Mouse (Mus musculus): Measurements from ENCODE around the gene Fam43a.

Fam43a gene

DNA sequence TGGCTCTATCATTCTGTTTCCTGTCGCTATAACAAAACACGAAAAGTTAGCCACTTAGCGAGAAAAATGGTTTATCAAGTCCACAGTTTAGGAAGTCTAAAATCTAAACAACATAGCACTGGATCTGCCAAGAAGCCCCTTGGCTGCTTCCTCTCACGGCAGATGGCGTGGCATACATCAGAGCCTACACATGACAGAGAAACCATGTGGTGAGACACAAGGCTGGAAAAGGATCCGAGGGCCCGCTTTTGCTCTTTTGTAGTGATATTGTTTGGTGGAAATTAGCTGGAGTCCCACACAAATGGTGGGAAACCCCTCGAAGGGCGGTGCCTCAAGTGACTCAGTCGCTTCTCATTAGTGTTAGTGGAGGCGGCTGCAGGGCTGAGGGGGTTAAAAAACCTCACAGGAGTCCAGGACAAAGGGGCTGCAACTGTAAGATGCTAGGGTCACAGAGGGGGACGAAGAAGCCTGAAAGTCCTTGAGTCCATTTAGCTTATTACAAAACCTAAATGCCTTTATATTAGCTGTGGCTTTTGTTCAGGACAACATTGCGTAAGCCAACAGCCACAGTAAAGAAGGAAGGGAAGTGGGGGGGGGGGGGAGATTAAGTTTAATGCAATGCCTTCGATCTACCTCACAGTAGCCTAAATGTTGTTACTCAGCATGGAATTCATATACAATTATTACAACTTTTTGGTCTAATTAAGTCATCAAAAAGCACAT is 3.5 kb upstream of the Fam43a start:
- no peak for DNase-seq (ENCODE audit: low read depth)

DNA sequence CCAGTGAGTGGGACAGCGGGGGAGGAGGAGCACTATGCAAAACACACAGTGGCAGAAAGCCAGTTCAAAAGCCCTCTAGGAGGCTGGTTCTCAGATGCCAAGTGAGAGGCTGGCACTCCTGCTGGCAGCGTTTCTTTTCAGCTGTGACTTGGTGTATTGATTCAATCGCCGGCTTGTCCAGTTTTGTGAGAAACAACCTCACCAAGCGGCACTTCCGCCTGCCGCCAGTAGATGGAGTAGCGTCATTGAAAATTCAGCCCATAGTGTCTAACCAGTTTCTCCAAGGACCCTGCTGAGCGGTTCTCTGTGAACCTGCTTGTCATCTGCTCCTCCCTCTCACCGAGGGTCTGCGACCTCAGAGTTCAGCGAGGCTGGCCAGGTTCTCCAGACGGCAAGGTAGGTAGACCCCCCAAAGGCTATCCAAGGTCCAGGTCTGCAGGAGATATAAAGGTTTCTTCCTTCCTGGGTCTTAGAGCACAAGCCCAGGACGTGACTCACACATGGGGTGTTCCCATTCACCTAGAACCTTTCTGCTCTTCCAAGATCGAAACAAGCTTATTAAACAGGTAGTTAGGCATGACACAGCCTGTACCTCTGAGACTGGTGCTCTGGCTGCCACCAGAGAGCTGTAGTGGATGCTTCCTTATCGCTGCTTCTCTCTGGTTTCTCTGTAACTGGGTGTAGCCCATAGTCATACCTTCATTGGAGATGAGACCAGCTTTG is 2.4 kb upstream of the Fam43a start:
- peak; percentile 90 for DNase-seq (ENCODE audit: low read depth)

DNA sequence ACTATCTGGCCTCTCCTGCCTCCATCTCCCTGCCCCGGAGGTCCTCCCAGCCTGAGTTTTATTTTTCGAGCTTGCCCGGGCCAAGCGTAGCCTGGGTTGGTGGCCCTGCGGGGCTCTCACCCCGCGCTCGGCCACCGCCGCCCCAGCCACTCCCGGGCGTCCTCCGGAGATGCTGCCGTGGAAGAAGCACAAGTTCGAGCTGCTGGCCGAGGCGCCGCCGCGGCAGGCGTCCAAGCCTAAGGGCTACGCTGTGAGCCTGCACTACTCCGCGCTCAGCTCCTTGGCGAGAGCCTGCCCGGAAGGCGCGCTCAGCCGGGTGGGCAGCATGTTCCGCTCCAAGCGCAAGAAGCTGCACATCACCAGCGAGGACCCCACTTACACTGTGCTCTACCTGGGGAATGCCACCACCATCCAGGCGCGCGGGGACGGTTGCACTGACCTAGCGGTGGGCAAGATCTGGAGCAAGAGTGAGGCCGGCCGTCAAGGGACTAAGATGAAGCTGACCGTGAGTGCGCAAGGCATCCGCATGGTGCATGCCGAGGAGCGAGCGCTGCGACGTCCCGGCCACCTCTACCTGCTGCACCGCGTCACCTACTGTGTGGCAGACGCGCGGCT is 1.0 kb downstream of the Fam43a start:
- DNase-seq (ENCODE audit: low read depth) = peak; percentile 31

DNA sequence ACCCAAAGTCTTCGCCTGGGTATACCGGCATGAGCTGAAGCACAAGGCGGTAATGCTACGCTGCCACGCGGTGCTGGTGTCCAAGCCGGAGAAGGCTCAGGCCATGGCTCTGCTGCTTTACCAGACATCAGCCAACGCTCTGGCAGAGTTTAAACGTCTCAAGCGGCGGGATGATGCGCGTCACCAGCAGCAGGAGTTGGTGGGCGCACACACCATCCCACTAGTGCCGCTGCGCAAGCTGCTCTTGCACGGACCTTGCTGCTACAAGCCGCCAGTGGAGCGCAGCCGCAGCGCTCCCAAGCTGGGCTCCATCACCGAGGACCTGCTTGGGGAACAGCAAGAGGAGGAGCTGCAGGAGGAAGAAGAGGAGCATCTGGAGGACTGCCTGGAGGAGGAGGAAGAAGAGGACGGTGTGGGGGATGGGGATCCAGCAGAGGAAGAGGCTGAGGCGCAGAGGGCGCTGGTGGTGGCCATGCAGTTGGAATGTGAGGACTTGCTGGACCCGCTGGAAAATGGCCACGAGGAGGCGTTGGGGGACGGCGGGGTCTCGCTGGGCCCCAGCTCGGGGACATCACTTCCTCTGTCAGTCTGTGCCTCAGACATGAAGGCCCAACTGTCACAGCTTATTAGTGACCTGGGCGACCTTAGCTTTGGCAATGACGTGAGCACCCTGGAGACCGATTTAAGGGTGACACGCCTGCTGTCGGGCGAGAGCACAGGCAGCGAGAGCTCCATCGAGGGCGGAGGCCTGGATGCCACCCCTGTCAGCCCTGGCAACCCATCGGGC is 1.7 kb downstream of the Fam43a start:
- no peak for DNase-seq (ENCODE audit: low read depth)

DNA sequence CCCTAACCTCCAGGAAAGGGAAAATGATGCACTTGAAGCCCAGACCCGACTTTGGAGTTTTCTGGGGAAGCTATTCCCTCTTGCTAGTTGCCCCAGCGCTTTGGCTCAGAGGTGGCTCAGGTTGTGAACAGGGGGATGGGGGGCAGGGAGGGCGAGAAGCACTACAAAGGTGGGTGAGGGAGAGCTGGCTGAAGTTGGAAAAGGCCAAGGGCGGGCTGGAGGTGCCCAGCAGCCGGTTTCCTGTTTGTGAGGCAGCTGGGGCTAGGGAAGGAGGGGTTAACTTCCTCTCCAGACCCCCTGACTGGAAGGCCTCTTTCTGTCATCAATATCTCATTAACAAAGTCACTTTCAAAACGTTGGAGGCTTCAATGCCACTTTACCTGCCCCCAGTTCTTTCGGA is 2.4 kb downstream of the Fam43a start:
- no peak for DNase-seq (ENCODE audit: low read depth)

DNA sequence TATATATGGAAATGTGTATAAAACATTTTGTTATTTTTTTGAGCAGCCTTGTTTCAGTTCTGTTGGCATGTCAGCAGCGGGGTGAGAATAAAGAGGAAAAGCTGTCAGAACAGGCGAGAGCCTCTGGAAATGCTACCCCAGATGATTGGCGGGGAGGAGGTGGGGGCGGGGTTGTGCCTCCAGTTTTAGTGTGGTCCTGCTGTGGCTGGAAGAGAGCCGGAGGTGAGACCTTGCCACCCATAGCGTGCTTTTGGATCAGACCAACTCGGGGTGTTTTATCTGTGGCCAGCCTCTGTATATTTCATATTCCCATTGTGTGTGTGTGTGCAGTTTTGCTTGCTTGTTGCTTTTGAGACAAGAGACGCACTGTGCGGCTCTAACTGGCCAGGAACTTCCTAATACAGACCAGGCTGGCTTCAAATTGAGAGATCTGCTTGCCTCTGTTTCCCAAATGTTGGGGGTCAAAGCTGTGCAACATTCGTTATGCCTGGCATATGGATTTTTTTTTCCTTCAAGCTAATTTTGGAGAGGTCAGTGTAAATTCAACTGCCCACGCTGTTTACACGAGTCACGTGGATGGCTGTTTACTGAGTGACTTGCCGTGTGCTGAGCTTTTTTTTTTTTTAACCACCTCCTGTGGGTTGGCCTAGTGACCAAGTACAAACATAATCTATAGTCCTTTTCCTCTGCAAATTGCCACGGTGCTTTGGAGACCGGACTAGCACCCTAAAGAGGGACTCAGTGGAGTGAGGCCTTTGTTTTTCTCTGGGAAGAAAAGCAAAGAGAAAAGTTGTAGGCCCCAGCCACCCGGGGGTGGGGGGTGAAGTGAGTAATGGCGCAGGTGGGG is 3.4 kb downstream of the Fam43a start:
- no peak for DNase-seq (ENCODE audit: low read depth)

DNA sequence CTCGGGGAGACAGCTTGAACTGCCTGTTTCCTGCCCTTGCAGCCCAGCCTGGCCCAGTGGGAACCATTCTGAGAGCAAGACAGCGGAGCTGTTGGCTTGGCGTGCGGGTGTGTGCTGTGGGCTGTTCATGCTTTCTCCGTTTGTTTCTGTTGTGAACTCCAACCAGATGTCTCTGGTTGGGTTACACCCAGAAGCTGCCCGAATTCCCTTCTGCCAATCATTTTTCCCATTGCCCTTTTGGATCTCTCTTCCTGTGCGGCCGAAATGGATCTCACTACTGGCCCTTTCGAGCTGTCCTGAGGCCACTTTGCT is 4.0 kb downstream of the Fam43a start:
- DNase-seq (ENCODE audit: low read depth) = no peak

DNA sequence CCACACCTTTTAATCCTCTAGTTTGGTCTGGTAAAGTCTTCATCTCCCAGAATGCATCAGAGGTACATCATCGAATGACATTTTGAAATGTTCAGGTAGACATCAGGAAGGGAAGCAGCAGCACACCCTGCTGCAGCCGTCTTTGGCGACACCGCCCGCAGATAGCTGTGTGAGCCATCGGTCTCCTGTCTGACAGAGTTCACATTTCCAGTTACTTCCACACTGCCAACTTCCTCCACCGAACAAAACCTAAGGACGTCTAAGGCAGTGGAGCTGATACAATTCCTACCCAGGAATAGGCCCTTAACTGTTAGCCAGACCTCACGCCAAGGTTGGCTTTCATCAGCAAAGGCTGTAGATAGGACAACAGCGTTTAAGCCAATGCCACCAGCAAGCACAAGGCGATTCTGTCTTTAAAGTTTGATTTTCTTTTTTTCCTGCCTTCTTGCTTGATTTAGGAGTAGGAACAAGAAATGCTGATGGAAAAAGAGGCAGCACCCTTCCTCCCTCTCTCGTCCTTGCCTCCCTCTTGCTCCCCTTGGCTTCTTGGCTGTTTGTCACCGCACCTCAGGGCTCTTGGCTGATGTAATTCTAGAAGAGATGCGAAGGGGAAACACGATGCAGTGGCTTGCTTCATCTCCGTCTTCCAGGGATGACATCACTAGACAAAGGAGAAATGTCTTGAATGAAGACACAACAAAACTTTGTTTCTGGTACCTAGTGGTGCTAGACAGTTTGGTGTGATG is 4.7 kb downstream of the Fam43a start:
- DNase-seq (ENCODE audit: low read depth) = no peak

DNA sequence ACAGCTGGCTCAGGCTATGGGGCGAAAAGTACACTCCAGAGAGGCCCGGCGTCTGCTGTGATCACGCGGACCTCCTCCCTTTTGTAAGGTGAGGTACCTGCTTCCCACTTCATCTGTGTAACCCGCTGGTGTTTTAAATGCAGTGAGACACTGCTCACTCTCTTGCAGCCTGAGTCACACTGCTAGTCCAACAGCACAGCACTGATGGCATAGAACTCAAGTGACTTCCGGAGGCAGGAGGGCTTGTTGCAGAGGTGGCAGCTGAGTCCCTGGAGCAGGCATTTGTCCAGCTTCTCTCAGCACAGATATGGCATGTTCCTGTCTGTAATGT is 5.2 kb downstream of the Fam43a start:
- DNase-seq (ENCODE audit: low read depth) = no peak

DNA sequence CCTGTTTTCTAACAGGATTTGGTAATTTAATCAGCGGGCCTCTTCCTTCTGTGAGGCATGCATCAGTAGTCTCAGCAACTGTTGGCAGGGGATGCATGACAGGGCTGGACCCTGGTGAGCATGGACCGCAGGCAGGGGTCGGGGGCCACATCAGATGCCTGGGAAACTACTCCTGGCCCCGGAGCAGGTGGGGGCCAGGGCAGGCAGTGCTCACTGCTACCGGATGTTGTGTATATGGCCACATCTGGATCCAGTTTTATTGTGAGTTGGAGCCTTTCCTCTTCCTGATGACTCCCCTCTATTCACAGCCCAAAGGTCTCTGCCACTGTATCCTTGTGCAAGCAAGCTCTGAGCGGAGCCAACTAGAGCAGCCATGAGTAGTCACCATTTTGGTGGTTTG is 6.0 kb downstream of the Fam43a start:
- no peak for DNase-seq (ENCODE audit: low read depth)

DNA sequence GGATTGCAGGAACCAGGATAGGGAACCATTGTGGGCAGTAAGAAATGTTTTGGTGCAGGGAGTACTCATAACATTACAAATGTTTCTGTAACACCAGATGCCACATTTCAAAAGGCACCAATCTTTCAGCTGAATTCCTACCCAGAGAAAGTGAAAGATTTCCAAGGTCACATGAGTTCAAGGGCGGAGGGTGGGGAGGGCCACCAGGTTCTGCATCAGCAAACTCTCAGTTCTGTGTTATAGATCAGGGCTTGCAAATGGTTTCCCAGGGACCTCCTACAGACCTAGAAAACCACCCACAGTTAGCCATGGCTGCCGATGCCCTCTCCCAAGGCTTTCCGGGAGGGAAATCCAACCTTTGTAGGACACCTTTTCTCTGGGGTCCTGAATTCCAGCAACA is 8.3 kb downstream of the Fam43a start:
- no peak for DNase-seq (ENCODE audit: low read depth)

DNA sequence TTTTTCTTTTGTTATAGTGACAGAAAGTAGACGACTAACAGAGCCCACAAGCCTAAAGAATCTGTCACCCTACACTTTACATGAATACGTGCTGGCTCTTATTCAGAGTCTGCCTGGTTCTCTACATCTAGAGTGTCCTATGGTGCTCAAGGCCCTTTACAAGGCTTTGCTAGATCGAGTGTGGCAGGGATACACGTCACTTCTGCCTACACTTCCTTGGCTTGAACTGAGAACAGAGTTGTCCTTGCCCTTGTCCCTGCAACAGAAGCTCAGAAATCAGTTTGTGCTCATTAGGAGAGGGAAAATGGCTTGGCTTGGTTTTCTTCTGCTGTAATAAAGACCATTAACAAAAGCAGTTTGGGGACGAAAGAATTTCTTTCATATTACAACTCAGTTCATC is 11.8 kb downstream of the Fam43a start:
- no peak for DNase-seq (ENCODE audit: low read depth)

DNA sequence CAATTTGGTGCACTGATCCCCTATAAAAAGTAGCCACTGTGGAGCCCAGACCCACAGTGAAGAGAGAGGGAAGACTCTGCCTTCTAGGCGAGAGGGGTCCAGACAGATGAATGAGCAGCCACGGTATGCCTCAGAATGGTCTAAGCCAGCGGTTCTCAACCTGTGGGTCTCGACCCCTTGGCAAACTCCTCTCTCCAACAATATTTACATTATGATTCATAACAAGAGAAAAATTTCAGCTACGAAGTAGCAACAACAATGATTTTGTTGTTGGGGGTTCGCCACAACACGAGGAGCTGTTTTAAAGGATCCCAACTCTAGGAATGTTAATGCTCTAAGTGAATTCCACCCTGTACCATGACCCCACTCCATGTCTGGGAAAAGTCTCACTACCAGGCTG is 13.6 kb downstream of the Fam43a start:
- no peak for DNase-seq (ENCODE audit: low read depth)

DNA sequence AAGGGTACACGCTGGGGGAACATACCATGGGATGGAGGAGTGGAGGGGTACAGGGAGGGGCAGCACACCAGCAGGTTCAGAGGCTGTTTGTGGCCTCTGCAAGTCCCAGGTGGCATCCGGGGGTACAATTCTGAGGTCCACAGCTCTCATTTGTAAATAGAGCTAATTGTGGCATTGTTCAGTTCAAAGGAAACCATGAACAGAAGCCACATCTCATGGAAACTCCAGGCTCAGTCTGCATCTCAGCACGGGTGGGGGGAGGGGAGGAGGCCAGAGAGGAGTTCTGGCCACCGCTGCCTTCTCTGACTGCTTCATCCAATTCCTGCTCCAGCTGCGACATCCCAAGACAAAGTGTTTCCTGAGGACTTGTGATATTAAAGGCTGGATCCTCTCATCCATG is 14.6 kb downstream of the Fam43a start:
- DNase-seq (ENCODE audit: low read depth) = no peak

DNA sequence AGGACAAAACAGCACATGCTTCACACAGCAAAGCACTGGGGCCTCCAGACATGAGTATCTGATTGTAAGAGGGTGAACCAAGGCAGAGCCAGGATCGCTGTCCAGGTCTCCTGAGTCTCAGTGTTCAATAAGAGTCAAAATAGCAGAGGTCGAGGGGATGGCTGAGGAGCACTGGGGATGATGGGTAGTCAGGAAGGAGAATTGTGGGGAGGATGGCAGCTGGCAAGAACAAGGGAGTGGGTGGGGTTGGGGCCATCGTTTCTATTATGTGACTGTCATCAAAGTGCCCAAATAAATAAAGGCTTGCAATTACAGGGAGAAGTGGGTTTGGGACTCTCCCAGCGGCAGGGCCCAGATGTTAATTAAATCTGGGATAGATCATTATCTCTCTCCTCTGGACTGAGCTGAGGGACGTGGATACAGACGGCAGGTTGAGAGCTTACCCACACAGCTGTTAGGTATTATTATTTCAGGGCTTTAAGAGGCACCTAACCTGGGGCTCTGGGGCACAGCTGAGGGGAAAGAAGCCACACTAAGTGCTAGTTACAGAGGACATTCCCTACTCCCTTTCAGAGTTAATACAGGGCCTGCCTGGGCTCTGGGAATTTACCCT is 15.3 kb downstream of the Fam43a start:
- DNase-seq (ENCODE audit: low read depth) = no peak

DNA sequence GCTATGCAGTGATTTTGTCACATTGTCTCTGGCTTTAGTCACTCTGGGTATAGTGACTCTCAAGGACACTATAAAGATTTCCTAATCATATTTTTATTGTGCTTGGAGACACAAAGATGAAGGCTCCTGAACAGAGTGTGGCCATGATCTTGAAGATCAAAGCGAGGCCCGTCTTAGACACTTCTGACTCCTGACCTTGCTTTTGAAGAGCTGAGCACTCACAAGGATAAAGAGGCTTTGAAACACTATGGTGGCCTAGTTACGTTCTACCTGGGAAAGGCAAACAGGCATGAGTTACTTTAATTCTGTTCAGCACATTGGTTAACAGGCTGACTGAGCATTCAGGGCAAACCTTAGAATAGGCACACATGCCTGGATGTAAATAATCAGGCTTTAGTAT is 16.8 kb downstream of the Fam43a start:
- no peak for DNase-seq (ENCODE audit: low read depth)

DNA sequence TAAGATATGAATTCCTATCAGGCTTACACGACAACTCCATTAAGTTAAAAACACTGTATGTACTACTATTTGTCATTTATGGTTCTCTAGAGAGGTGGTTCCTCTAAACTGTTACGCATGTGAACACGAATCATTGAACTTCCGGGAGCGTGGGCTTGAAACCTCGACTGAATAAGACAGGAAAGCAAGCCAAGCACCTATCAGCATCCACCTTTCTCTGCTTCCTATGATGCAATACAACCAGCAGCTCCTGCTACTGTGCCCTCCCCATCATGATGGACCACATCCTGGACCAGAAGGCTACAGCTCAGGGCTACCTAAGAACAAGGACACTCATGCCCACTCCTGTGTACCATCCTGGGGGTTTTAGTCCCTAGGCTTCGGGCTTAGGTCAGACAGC is 24.1 kb downstream of the Fam43a start:
- DNase-seq (ENCODE audit: low read depth) = peak; percentile 8

DNA sequence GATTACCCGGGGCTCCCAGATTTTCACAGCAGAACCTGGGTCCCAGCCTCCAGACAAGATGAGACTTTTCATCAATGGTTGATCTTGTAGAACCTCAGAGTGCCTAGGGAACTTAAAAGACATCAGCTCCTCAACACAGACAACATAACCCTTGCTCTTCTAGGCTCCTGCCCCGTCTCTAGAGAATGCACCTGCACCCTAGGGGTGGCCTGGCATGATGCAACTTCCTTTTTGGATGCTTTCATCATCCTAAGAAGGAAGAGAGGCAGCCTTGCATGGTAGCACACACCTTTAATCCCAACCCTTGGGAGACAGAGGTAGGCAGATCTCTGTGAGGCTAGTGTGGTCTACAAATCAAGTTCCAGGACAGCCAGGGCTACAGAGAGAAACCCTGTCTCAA is 25.1 kb downstream of the Fam43a start:
- DNase-seq (ENCODE audit: low read depth) = no peak

DNA sequence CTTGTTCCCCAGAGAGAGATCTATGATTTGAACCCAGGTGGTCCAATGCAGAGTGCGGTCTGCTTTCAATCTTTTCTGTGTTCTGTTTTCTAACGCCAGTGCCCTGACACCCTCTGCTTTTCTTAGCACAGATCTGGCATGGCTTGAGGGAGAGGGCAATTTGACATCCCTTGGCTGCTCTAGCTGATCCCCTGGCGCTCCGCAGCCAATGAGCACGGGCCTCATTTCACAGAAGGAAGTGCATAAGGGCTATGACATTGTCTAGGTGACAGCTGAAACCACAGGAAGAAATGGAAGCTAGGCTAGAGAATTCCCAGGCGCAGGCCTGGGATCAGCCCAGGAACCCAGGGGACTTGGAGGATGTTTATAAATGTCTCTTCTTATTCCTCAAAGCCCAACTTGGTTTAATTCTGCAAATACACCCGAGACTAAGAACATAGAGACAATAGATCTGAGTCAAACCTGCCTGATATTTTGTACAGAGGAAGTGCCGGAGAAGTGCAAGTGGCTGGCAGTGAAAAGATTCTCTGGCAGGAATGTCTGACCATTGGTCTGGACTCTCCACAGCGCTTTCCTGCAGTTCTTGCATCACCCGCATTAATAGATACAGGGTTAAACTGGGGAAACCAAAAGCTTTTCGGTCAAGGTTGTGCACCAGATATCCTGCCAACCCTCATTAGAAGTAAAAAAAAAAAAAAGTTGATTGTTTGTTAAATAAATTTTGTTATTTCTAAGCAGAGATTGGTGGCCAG is 28.2 kb downstream of the Fam43a start:
- no peak for DNase-seq (ENCODE audit: low read depth)

DNA sequence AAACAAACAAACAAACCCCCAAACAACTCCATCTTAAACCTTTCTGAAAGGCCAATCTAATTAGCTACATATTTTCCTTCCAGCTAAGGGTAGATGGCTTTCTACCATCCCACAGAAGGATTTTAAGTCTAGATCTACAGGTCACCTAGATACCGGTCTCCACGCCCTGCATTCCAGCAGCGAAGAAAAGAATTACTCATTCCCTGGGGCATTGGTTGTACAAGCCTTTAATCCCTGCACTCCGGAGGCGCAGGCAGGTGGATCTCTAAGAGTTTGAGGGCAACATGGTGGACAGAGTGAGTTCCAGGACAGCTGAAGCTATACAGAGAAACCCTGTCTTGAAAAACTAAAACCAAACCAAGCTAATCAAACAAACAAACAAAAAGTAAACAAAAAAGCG is 28.9 kb downstream of the Fam43a start:
- DNase-seq (ENCODE audit: low read depth) = no peak
